Mouse (Mus musculus): ENCODE data around the gene Bbs9. TPM values are rescaled to one million over a fixed set of nuclear protein-coding genes. Genes with fewer than 3 reads are reported as not detected.

The Bbs9 gene
- total RNA-seq, 1 experiment from 2014 or later = 41.6 TPM

DNA sequence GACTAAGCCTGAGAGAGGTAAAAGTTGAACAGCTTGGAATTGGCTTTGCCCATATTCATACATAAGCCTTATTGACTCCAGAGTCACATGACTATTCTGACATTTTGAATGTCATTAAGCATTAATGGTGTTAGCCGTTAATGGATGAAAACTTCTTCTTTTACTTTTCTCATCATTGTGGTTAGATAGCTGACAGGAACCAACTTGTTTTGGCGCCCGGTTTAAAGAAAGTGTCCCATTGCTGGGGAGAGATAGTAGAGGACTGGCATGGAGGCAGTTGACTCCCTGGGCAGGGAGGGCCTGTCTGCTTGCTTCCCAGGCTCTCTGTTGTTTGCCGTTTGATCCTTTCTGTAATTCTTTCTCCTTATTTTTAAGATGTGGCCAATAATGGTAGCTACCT, 312.9 kb downstream of the Bbs9 start:
- ATAC-seq (replicated peaks in 1 of 2; ENCODE audit: insufficient read depth in 1 of 2, low FRiP score in 2 of 2, low TSS enrichment in 1 of 2, low read depth in 1 of 2, poor library complexity in 2 of 2, severe bottlenecking in 2 of 2) = no peak

DNA sequence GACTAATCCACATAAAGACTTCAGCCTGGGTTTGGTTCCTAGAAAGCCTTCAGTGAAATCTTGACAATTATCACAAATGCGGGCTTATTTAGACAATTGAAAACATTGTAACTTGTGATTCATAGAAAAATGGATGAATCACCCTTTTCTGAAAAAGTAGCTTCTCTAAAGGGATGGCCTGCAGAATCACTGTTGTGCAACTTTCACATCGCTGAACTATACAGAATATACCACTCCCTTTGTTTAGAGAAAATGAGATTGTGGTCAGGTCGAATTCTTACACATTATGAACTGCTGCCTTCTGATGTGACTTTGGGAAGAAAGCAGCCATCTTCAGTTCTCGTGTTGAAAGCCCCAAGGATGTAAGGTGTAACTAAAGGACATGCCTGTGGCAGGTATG, 313.3 kb downstream of the Bbs9 start:
- ATAC-seq (replicated peaks in 1 of 2; ENCODE audit: insufficient read depth in 1 of 2, low FRiP score in 2 of 2, low TSS enrichment in 1 of 2, low read depth in 1 of 2, poor library complexity in 2 of 2, severe bottlenecking in 2 of 2) = no peak

DNA sequence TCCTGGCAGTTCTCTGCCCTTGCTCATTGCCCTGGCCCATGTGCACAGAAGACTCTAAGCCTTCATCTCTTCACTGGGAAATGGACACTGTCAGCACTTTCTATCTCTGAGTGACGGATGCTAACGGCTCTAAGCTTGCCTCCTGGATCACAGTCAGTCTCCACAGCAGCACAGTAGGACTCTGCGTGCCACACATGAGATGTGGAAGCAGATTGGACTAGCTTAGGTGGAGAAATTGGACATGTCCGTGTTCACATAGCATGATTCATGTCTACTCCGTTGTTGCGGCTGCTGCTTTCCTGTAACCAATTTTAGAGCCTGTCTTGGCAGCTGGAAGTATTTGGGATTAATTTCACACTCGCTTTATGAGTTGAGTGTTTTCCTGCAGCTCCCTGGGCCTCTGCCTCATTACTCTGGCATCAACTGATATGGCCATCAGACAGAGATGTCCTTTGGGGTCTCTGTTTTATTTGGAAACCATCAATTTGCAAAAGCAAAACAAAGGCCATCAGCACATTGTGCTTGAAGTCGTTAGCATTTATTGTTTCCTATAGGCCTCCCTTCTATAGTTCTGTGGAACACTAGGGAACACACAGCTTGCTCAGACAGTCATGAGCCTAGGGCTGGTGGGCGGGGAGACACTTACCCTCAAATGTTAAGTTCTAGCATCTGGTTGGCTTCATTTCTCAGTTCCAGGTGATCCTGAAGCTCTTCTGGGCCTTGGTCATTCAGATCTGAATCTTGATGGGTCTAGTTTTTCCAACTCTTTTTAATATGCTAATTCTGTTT, 314.1 kb downstream of the Bbs9 start:
- no peak for ATAC-seq (replicated peaks in 1 of 2; ENCODE audit: insufficient read depth in 1 of 2, low FRiP score in 2 of 2, low TSS enrichment in 1 of 2, low read depth in 1 of 2, poor library complexity in 2 of 2, severe bottlenecking in 2 of 2)

DNA sequence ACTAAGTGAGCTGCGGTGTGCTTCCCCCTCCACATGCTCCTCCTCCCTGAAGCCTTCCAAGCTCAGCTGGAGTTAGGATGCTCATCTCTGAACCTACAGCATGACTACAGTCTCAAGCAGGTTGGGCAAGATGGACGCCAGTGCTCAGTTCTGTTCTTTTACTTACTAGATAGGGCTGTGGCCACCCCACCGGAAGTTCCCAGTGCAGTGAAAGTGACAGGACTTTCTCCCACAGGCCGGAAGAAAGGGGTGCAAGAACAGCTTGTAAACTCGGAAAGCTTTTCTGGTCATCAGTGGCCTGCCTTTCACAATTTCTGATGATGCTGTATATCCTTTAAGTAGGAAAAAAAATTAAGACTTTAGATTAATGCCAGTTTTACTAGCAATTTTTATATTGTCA, 315.7 kb downstream of the Bbs9 start:
- ATAC-seq (replicated peaks in 1 of 2; ENCODE audit: insufficient read depth in 1 of 2, low FRiP score in 2 of 2, low TSS enrichment in 1 of 2, low read depth in 1 of 2, poor library complexity in 2 of 2, severe bottlenecking in 2 of 2) = 0 out of 4 replicates have a peak, but pooled peaks of 1 of the 2 experiments have one; percentile 31

DNA sequence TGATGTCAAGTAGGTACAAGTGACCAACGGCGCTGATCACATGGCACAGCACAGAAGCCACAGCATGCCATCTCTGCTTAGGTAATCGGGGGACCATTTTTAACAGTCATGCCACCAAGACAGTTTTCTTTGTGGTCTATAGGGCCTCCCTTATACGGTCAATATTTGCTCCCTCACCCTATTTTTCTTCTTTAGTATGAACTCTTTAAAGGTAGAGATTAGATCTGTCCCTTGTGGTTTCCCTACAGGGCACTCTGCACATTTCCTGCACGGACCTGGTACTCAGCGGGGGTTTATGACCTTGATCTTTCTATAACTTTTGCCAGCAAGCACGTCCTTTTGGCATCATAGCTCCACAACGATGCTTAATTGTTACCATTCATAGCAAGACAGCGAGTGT, 316.2 kb downstream of the Bbs9 start:
- ATAC-seq (replicated peaks in 1 of 2; ENCODE audit: insufficient read depth in 1 of 2, low FRiP score in 2 of 2, low TSS enrichment in 1 of 2, low read depth in 1 of 2, poor library complexity in 2 of 2, severe bottlenecking in 2 of 2) = peak; percentile 39 to 41; a peak in 3 of 4 replicates

DNA sequence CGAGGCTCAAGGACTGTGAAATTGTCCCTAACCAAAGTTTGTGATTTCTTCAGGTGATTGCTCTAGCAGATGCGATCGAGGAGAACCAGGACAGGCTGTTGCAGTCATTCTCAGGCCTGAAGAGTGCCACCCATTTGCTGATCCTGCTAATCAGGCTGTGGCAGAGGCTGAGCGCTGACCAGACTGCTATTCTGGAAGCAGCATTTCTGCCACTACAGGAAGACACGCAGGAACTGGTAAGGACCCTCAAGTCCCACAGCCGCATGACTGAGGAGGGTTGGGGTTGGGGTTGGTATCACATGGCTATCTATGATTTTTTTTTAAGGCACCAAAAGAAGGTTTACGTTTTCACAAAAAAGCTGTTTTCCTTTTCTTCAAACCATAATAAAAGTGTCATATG, 318.2 kb downstream of the Bbs9 start:
- peak; percentile 71 for ATAC-seq (replicated peaks in 1 of 2; ENCODE audit: insufficient read depth in 1 of 2, low FRiP score in 2 of 2, low TSS enrichment in 1 of 2, low read depth in 1 of 2, poor library complexity in 2 of 2, severe bottlenecking in 2 of 2)

DNA sequence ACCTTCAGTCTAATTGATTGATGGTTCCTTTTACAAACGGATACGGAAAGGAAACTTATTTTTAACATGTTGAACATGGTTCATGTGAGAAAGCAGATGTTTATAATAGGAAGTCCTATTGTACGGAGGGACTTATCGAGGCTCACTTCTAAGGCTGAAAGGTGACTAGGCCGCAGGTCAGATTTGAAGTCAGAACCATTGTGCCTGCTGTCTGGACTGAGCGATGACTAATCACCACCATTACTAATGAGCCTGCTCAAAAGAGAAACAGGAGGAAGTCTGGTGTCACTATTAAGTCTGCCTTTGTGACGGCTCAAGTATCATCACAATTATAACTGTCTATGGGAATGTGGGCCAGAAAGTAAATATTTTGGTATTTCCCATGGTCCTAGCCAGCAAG, 325.2 kb downstream of the Bbs9 start:
- no peak for ATAC-seq (replicated peaks in 1 of 2; ENCODE audit: insufficient read depth in 1 of 2, low FRiP score in 2 of 2, low TSS enrichment in 1 of 2, low read depth in 1 of 2, poor library complexity in 2 of 2, severe bottlenecking in 2 of 2)

DNA sequence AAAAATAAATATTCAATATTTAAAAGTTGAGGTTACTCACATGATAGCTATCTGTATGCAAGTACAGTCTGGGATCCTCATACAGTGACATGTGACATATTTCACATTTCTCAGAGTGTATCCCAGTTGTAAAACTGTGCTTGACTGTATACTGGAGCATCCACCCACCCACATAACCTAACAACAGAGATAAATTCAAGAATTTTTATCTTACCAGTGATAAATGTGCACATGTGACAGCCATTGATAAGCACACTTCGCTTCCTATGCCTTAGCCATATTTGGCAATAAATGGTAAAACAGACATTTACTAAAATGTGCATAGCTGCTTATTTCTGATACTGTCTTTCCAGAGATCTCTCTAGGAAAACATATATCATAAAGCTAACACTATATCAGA, 330.5 kb downstream of the Bbs9 start:
- ATAC-seq (replicated peaks in 1 of 2; ENCODE audit: insufficient read depth in 1 of 2, low FRiP score in 2 of 2, low TSS enrichment in 1 of 2, low read depth in 1 of 2, poor library complexity in 2 of 2, severe bottlenecking in 2 of 2) = no peak

DNA sequence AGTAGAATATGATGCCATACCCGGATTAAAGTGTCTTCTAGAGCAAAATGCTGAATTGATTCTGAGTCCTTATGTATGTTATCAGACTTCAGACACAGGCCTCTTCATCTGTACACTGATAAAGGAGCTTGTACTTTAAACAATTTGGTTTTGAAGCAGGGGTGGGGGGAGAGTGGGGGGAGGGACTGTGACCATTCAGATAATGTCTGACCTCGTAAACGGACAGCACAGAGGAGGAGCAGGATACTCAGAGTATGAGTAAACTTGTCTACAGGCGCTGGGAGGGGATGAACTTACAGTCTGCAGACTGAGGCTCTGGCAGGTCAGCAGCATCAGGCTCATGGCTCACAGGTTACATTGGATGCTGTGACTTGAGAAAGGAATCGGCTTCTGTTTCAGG, 331.0 kb downstream of the Bbs9 start:
- no peak for ATAC-seq (replicated peaks in 1 of 2; ENCODE audit: insufficient read depth in 1 of 2, low FRiP score in 2 of 2, low TSS enrichment in 1 of 2, low read depth in 1 of 2, poor library complexity in 2 of 2, severe bottlenecking in 2 of 2)

DNA sequence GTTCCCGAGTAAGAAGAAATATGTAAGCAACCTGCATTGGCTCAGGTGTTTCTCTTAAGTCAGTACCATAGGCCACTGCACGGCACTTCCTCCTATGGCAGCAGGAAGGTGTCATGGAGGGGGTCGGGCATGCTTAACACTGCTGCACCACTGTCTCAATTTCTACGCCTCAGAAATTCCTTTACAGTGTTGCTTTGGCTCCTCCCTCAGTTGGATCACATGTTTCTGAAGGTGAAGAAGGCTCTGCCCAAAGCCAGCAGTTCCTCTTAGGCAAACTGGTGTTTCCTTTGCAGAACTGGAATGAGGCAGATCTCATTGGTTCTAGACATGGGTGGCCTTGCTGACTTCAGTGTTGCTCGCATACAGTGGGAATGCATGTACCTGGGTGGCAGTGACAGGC, 332.2 kb downstream of the Bbs9 start:
- peak; percentile 64 to 71 for ATAC-seq (replicated peaks in 1 of 2; ENCODE audit: insufficient read depth in 1 of 2, low FRiP score in 2 of 2, low TSS enrichment in 1 of 2, low read depth in 1 of 2, poor library complexity in 2 of 2, severe bottlenecking in 2 of 2)

DNA sequence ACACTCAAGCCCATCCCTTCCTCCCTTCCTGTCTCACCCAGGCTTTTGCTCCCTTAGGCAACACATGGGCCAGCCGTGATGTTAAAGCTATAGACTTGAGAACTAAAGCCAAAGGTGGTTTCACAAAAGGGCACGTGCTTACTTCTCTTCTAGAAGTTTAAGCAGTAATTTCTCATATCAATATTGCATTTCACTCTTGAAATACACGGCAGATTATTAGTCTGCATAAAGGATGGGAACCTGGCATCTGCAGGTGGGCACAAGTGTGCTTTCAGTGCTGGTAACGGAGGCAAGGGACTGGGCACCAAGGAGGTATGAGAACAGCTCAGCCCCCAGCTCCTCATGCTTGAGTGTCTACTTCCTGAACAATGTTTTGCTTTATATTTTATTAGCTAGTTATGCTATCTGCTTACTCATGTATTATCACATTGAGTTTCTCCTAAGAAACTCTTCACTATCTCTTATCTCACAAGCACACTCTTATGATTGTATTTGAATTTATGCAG, 334.2 kb downstream of the Bbs9 start:
- ATAC-seq (replicated peaks in 1 of 2; ENCODE audit: insufficient read depth in 1 of 2, low FRiP score in 2 of 2, low TSS enrichment in 1 of 2, low read depth in 1 of 2, poor library complexity in 2 of 2, severe bottlenecking in 2 of 2) = no peak

DNA sequence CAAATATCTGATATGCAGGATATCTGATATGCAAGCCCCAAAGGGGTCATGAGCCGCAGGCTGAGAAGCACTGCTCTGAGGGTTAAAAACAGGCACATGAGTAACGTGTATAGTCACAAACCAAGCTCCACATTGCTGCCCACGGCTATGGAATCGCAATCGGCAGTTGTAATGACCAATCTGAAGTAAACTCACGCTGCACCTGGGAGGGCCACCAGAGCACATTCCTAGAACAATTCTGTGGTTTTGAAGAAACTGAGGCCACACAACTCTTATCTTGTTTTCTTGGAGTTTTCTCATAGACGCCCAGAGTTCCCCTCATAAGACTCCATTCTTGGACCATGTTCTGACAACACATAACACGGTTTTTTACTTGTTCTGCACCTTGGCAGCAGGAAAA, 334.9 kb downstream of the Bbs9 start:
- ATAC-seq (replicated peaks in 1 of 2; ENCODE audit: insufficient read depth in 1 of 2, low FRiP score in 2 of 2, low TSS enrichment in 1 of 2, low read depth in 1 of 2, poor library complexity in 2 of 2, severe bottlenecking in 2 of 2) = no peak

DNA sequence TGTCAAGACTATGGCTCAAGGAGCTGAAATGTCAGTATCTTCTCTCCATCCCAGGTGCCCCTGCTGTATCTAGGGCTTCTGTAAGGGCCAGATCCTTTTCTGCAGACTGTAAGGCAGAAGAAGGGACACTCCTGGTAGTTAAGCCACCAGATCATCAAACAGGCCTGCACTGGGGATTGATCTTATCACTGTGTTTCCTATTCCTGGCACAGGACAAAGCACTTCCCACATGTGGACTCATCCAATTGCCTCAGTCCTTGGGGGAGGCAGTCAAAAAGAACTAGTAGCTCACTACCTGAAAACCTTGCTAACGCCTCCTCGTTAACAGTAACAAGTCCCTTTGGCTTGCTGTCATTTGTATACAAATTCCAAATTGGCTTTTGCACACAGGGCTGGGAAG, 336.4 kb downstream of the Bbs9 start:
- ATAC-seq (replicated peaks in 1 of 2; ENCODE audit: insufficient read depth in 1 of 2, low FRiP score in 2 of 2, low TSS enrichment in 1 of 2, low read depth in 1 of 2, poor library complexity in 2 of 2, severe bottlenecking in 2 of 2) = no peak

DNA sequence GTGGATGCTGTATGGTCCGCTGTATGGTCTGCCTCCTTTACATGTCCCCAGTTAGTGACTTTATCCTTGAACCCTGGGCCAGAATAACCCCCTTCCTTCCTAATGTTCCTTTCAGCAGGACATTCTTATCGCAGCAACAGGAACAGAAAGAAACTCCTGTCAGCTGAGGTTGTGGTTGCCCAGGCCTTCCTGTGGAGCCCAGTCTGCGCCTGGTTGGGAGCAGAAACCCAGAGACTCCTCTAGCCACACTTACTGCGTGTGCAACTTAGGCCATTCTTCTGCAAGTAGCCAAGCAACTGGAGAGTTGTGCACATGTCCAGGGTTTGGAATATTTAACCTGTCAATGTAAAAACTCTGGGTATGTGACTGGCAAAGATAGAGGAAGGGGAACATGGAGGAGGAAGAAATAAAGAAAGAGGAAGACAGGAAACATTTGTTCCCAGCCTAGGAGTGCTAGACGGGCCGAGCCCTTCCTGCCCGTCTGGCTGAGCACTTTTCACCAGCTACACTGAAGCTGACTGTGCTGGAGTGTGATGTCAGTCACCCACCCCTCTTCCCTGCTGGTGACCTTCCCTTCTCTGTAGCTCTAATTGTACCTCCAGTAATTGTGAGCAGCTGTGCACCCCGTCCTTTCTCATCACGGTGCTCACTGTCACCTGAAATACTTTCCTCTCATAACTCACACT, 339.0 kb downstream of the Bbs9 start:
- ATAC-seq (replicated peaks in 1 of 2; ENCODE audit: insufficient read depth in 1 of 2, low FRiP score in 2 of 2, low TSS enrichment in 1 of 2, low read depth in 1 of 2, poor library complexity in 2 of 2, severe bottlenecking in 2 of 2) = peak; percentile 68 to 74

DNA sequence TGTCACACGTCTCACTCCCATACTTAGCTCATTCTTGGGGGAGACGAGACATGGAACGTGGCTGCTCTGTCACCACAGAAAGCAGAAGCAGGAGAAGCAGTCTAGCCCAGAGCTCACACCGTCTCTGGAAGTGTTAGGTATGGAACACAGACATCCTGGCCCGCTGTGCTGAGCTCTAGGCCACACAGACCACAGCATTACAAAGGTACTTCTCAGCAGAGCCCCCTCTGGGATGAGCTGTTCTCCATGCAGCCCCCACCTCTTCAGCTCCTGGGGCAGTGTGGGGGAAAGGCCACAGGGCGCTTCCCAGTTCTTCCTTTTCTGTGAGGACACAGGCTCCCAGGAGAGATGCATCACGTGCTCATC, 339.6 kb downstream of the Bbs9 start:
- peak; percentile 61 to 68 for ATAC-seq (replicated peaks in 1 of 2; ENCODE audit: insufficient read depth in 1 of 2, low FRiP score in 2 of 2, low TSS enrichment in 1 of 2, low read depth in 1 of 2, poor library complexity in 2 of 2, severe bottlenecking in 2 of 2)

DNA sequence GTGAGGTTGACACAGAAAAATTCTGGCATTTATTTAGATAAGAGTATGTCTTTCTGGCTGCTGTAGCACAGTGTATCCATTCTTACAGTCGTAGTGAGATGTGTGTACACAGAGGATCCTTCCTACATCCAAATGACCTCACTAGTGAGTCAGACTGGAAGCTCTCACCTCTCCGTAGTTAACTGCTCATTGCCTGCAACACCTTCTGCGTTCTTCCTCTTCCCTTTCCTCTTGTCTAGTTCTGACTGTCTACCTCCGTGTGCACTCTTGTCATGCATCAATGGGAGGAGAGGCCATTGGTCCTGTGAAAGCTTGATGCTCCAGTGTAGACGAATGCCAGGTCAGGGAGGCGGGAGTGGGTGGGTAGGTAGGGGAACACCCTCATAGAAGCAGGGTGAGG, 344.0 kb downstream of the Bbs9 start:
- no peak for ATAC-seq (replicated peaks in 1 of 2; ENCODE audit: insufficient read depth in 1 of 2, low FRiP score in 2 of 2, low TSS enrichment in 1 of 2, low read depth in 1 of 2, poor library complexity in 2 of 2, severe bottlenecking in 2 of 2)

DNA sequence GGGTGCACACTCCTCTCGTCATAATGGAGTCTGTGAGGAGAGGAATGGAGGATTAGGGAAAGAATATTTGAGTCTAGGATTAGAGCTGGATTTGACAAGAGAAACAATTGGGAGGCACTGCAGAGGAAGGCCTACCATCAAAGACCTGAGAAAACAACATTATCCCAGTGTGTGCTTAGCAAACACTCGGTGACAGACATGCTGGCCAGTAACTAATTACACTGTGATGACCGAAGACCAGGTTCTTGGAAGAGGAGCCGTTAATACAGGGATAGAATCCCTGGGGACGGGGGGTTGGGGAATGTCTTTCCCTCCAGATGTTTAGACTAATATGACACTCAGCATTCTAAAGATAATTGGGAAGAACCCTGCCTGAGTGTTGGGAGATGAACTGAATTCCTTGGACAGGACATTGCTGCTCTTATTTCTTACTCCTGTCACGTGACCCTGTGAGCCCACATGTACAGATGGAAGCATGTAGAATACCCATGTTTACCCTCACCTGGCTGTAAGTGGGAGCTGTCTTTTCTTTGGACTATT, 345.2 kb downstream of the Bbs9 start:
- ATAC-seq (replicated peaks in 1 of 2; ENCODE audit: insufficient read depth in 1 of 2, low FRiP score in 2 of 2, low TSS enrichment in 1 of 2, low read depth in 1 of 2, poor library complexity in 2 of 2, severe bottlenecking in 2 of 2) = no peak

DNA sequence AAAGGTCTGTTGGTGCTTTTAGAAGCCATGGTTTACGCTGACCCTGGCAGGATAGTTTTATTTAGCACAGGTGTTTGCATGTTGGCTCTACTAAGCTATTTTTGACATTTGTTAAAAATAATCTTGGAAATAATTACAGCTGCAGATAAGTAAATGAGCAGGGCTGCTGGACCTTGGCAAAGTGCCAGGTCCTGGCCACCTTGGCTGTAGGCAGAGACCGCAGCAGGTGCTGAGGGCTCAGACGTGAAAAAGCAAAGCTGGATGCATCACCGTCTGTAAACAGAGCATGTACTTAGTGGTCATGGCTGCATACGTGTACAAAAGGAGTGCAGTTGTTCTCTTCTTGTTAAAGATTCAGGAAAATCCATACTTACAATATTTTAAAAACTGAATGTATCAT, 347.3 kb downstream of the Bbs9 start:
- no peak for ATAC-seq (replicated peaks in 1 of 2; ENCODE audit: insufficient read depth in 1 of 2, low FRiP score in 2 of 2, low TSS enrichment in 1 of 2, low read depth in 1 of 2, poor library complexity in 2 of 2, severe bottlenecking in 2 of 2)

All from hematopoietic stem cell, adult 5-6 weeks (primary cell).